19 mouse cellular contexts compared by ENCODE assay signal in the genomic region with DNA sequence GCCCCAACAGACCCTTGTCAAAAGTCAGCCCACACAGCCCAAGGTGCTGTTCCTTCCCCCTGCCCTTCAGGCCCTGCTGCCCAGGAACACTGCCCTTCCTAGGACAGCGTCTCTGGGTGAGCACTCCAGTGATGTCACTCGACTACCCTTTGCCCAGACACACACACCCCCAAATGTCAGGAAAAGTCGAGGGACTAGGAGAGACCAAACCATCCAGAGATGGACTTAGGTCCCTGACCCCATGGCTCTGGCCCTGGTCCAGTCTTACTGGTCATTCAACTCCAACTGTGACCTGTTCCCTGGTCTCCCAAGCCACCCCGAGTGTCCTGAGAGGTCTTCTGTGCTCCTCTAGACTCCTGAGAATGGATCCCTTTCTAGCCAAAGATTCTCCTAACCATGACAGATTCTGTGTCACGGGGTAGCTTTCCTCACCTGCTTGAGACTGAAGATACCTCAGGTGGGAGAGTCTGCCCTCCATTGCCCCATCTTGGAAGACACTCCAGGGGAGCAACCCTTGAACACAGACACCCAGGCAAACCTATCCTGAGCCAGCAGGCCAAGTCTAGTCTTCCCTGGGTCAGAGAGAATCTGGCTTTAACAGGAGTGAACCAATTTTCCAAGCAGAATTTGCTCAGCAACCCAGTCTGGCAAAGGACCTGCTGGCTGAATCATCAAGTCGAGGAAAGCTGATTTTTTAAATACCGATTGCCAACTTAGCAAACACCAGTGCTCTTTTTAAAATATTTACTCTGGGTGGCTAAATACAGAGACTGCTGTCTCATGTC. TPM values are rescaled to one million over a fixed set of nuclear protein-coding genes. Genes with fewer than 3 reads are reported as not detected.
DNase-seq lines count a peak whose midpoint lies in the region; ATAC-seq and TF ChIP-seq lines count a peak whose summit lies in the region.
"Had no signal": no experiment of that assay in that cellular context is flagged by ENCODE, and none has a peak within 500 bp of the region (broad histone marks: within the 10 kb centered on the region; RNA-seq: fewer than 3 reads in every experiment).

No protein-coding gene starts in this region.

- H3K9ac ChIP-seq in stomach, postnatal 0 days (ENCODE audit: low read length), result 0 out of 2 replicates have a peak overlapping the region, but pooled peaks have one; percentile 35
- H3K9ac ChIP-seq: forebrain, postnatal 0 days; heart, embryonic 13.5 days; hindbrain, embryonic 15.5 days; stomach, embryonic 15.5 days had no signal

- peak; percentile 25 for DNase-seq in gastrocnemius, postnatal 25 days
- DNase-seq in gastrocnemius, postnatal 10 days, result no peak
- DNase-seq in right cerebral cortex, adult 18-20 months, result peak; percentile 14
- DNase-seq in right cerebral cortex, postnatal 36 days (ENCODE audit: low spot score in 2 of 2), result no peak
- DNase-seq in kidney, adult 8-10 months, result peak; percentile 88 to 91
- no peak for DNase-seq in stomach, postnatal 0 days (ENCODE audit: low spot score)
- no peak for DNase-seq in gastrocnemius, adult 18-20 months (ENCODE audit: low spot score)
- DNase-seq: cerebellum, adult 9-11 months; forebrain, postnatal 0 days; retina, postnatal 1 day had no signal

- peak; percentile 13; the same call in 1 of the 2 replicates for ATAC-seq in stomach, postnatal 0 days (ENCODE audit: low FRiP score, low TSS enrichment)
- no peak for ATAC-seq in erythroid progenitor cell, adult 5-6 weeks (replicated peaks; ENCODE audit: low FRiP score, poor library complexity, severe bottlenecking)
- ATAC-seq: forebrain, postnatal 0 days had no signal

- no peaks in the 10 kb centered on the region for H3K27me3 ChIP-seq in stomach, postnatal 0 days (ENCODE audit: control insufficient read depth, insufficient read depth, low read length)
- H3K27me3 ChIP-seq: hindbrain, embryonic 15.5 days; stomach, embryonic 15.5 days had no signal

- TF ChIP-seq EP300 in stomach, postnatal 0 days (optimal IDR thresholded peaks at IDR 0.05), result no peak

- no peak for TF ChIP-seq CTCF in stomach, postnatal 0 days (IDR thresholded peaks at IDR 0.05; ENCODE audit: low read depth)

- peaks cover 3% of the 10 kb centered on the region; the same call in 1 of the 2 replicates for H3K4me1 ChIP-seq in stomach, postnatal 0 days (replicated peaks; ENCODE audit: control insufficient read depth, insufficient read depth)
- H3K4me1 ChIP-seq: hindbrain, embryonic 15.5 days; megakaryocyte, embryonic 14.5 days had no signal

- 62% methylated on average over 7 of the region's 7 CpGs for WGBS in stomach, postnatal 0 days

- H3K9me3 ChIP-seq in stomach, postnatal 0 days (ENCODE audit: control insufficient read depth, low read length), result no peaks in the 10 kb centered on the region
- H3K9me3 ChIP-seq: heart, embryonic 13.5 days; hindbrain, embryonic 15.5 days; megakaryocyte, embryonic 14.5 days; stomach, embryonic 15.5 days had no signal

- no peak overlapping the region for H3K4me2 ChIP-seq in stomach, postnatal 0 days (replicated peaks; ENCODE audit: low read depth)
- H3K4me2 ChIP-seq: heart, embryonic 13.5 days; hindbrain, embryonic 15.5 days; stomach, embryonic 15.5 days had no signal

- H3K4me3 ChIP-seq in stomach, postnatal 0 days (ENCODE audit: low read depth, low read length), result no peak overlapping the region
- H3K4me3 ChIP-seq: heart, embryonic 13.5 days; hindbrain, embryonic 15.5 days; megakaryocyte, embryonic 14.5 days; stomach, embryonic 15.5 days had no signal

- H3K27ac ChIP-seq in stomach, postnatal 0 days (replicated peaks), result peak overlapping the region; percentile 30; the same call in 1 of the 2 replicates
- H3K27ac ChIP-seq: heart, embryonic 13.5 days; hindbrain, embryonic 15.5 days; stomach, embryonic 15.5 days had no signal

- no peaks in the 10 kb centered on the region for H3K36me3 ChIP-seq in stomach, postnatal 0 days (ENCODE audit: control insufficient read depth, insufficient read depth, low read length)
- H3K36me3 ChIP-seq: heart, embryonic 13.5 days; hindbrain, embryonic 15.5 days; stomach, embryonic 15.5 days had no signal

RNA-seq across cellular contexts. Expression of gene Fam25c, which starts 2.6 kb away (rescaled TPM):
- 1 to 10 TPM in 1 of 2 experiments, under 1 TPM in 1; 0.82 to 1.3 TPM for total RNA-seq in gastrocnemius, postnatal 25 days (2021)
- not detected for total RNA-seq in gastrocnemius, postnatal 10 days (2021)
- polyA plus RNA-seq in stomach, postnatal 0 days (2015; fragmentation: Nextera tagmentation; extraction: Ambion mirVana), result 793 and 847 TPM in 2 replicates
- total RNA-seq in erythroid progenitor cell, adult 5-6 weeks (2015; ENCODE audit: low replicate concordance), result not detected in 2 replicates
- not detected in 2 replicates for total RNA-seq in erythroid progenitor cell, adult 5-6 weeks (2017; ENCODE audit: low replicate concordance)
- total RNA-seq in gastrocnemius, adult 18-20 months (2021), result not detected
- total RNA-seq: forebrain, postnatal 0 days; layer of hippocampus, postnatal 36 days had no signal
- polyA plus RNA-seq: C2C12; embryonic facial prominence, embryonic 11.5 days; forebrain, postnatal 0 days; heart, embryonic 13.5 days; hindbrain, embryonic 15.5 days; neural tube, embryonic 11.5 days had no signal

RNA-seq across cellular contexts. Expression of gene Sncg, which starts 16.7 kb away (rescaled TPM):
- total RNA-seq in gastrocnemius, postnatal 25 days (2021), result 10 to 100 TPM in 1 of 2 experiments, 1 to 10 TPM in 1; 3.3 to 34.6 TPM
- 10 to 100 TPM; 10.2 to 16.9 TPM for total RNA-seq in gastrocnemius, postnatal 10 days (2021)
- polyA plus RNA-seq in stomach, postnatal 0 days (2015; fragmentation: Nextera tagmentation; extraction: Ambion mirVana), result 29.0 and 29.7 TPM in 2 replicates
- total RNA-seq in erythroid progenitor cell, adult 5-6 weeks (2015; ENCODE audit: low replicate concordance), result not detected in 2 replicates
- total RNA-seq in erythroid progenitor cell, adult 5-6 weeks (2017; ENCODE audit: low replicate concordance), result not detected in 2 replicates
- total RNA-seq in gastrocnemius, adult 18-20 months (2021), result 10 to 100 TPM in 1 of 2 experiments, 1 to 10 TPM in 1; 7.7 to 19.1 TPM

RNA-seq across cellular contexts. Expression of gene Mmrn2, which starts 17.4 kb away (rescaled TPM):
- 10 to 100 TPM in 1 of 2 experiments, 1 to 10 TPM in 1; 7.4 to 12.7 TPM for total RNA-seq in gastrocnemius, postnatal 25 days (2021)
- total RNA-seq in gastrocnemius, postnatal 10 days (2021), result 10 to 100 TPM; 16.7 to 18.7 TPM
- 4.1 TPM in 2 replicates for polyA plus RNA-seq in stomach, postnatal 0 days (2015; fragmentation: Nextera tagmentation; extraction: Ambion mirVana)
- not detected in 2 replicates for total RNA-seq in erythroid progenitor cell, adult 5-6 weeks (2015; ENCODE audit: low replicate concordance)
- total RNA-seq in erythroid progenitor cell, adult 5-6 weeks (2017; ENCODE audit: low replicate concordance), result 0.26 TPM in 1 of 2 replicates, not detected in the other
- total RNA-seq in gastrocnemius, adult 18-20 months (2021), result 10 to 100 TPM in 1 of 2 experiments, 1 to 10 TPM in 1; 8.9 to 12.6 TPM

RNA-seq across cellular contexts. Expression of gene Glud1, which starts 47.3 kb away (rescaled TPM):
- 100 to 1,000 TPM; 124 to 137 TPM for total RNA-seq in gastrocnemius, postnatal 25 days (2021)
- 100 to 1,000 TPM; 116 to 120 TPM for total RNA-seq in gastrocnemius, postnatal 10 days (2021)
- 48.8 and 49.4 TPM in 2 replicates for polyA plus RNA-seq in stomach, postnatal 0 days (2015; fragmentation: Nextera tagmentation; extraction: Ambion mirVana)
- total RNA-seq in erythroid progenitor cell, adult 5-6 weeks (2015; ENCODE audit: low replicate concordance), result 38.6 and 46.5 TPM in 2 replicates
- 16.0 and 21.9 TPM in 2 replicates for total RNA-seq in erythroid progenitor cell, adult 5-6 weeks (2017; ENCODE audit: low replicate concordance)
- total RNA-seq in gastrocnemius, adult 18-20 months (2021), result 100 to 1,000 TPM; 117 to 119 TPM

RNA-seq across cellular contexts. Expression of gene Shld2, which starts 47.6 kb away (rescaled TPM):
- 1 to 10 TPM; 8.6 to 9.0 TPM for total RNA-seq in gastrocnemius, postnatal 25 days (2021)
- 1 to 10 TPM; 7.1 to 8.0 TPM for total RNA-seq in gastrocnemius, postnatal 10 days (2021)
- 4.1 TPM in 2 replicates for polyA plus RNA-seq in stomach, postnatal 0 days (2015; fragmentation: Nextera tagmentation; extraction: Ambion mirVana)
- total RNA-seq in erythroid progenitor cell, adult 5-6 weeks (2015; ENCODE audit: low replicate concordance), result 0.42 and 6.5 TPM in 2 replicates
- total RNA-seq in erythroid progenitor cell, adult 5-6 weeks (2017; ENCODE audit: low replicate concordance), result 0.83 and 6.9 TPM in 2 replicates
- 10 to 100 TPM; 10.0 to 12.9 TPM for total RNA-seq in gastrocnemius, adult 18-20 months (2021)

Comparison
In these comparisons a context has a peak if more than half of its experiments do, and no peak if none do; other contexts are left out.
1. DNase-seq: peak in gastrocnemius, postnatal 25 days (single experiment), right cerebral cortex, adult 18-20 months (single experiment) and kidney, adult 8-10 months (2 of 2); none in gastrocnemius, postnatal 10 days (single experiment), right cerebral cortex, postnatal 36 days (0 of 2), stomach, postnatal 0 days (single experiment) and gastrocnemius, adult 18-20 months (single experiment).
2. RNA of gene Sncg, which starts 16.7 kb away (total RNA-seq): 3.3 to 34.6 TPM in gastrocnemius, postnatal 25 days, 7.7 to 19.1 TPM in gastrocnemius, adult 18-20 months and 10.2 to 16.9 TPM in gastrocnemius, postnatal 10 days; not detected in erythroid progenitor cell, adult 5-6 weeks; every median in the first group is over 4 times any median in the second.
3. RNA of gene Mmrn2, which starts 17.4 kb away (total RNA-seq): 16.7 to 18.7 TPM in gastrocnemius, postnatal 10 days, 7.4 to 12.7 TPM in gastrocnemius, postnatal 25 days and 8.9 to 12.6 TPM in gastrocnemius, adult 18-20 months; 0.26 TPM in erythroid progenitor cell, adult 5-6 weeks; every median in the first group is over 4 times any median in the second.